Mouse (Mus musculus) layer of hippocampus, adult 11-12 months (tissue): Measurements from ENCODE around the gene Pinlyp.
"Not testable (repeated sequence)": the region's sequence is repeated elsewhere in the genome, so short reads cannot be mapped to it uniquely, and the experiment has no call there.

Experiments used
- DNase-seq: peaks from one replicate; pipeline ENCODE4 v3.0.0; 2022; ENCODE audit warnings: low spot score

Gene Pinlyp

GRCm38 (mm10) chr7:24524978-24525377 is 20.9 kb downstream of the Pinlyp start:
- DNase-seq, result no peak

- DNase-seq, result no peak
Observed at GRCm38 (mm10) chr7:24523723-24524122, 22.2 kb downstream of the Pinlyp start.

- no peak for DNase-seq
Observed at GRCm38 (mm10) chr7:24522805-24523204, 23.1 kb downstream of the Pinlyp start.

GRCm38 (mm10) chr7:24520054-24520453 is 25.9 kb downstream of the Pinlyp start:
- DNase-seq, result not testable (repeated sequence)

GRCm38 (mm10) chr7:24519130-24519529 is 26.8 kb downstream of the Pinlyp start:
- DNase-seq, result no peak

- DNase-seq, result peak; percentile 49
Observed at GRCm38 (mm10) chr7:24517654-24518053, 28.3 kb downstream of the Pinlyp start.

- no peak for DNase-seq
Observed at GRCm38 (mm10) chr7:24517077-24517476, 28.8 kb downstream of the Pinlyp start.

- peak; percentile 60 for DNase-seq
Observed at GRCm38 (mm10) chr7:24516319-24516718, 29.6 kb downstream of the Pinlyp start.

GRCm38 (mm10) chr7:24512355-24512754 is 33.6 kb downstream of the Pinlyp start, which contains the start of gene AC161166.1:
Gene AC161166.1 (minus strand): TSS chr7:24512455.
- no peak for DNase-seq

- no peak for DNase-seq
Observed at GRCm38 (mm10) chr7:24507726-24508114, 38.2 kb downstream of the Pinlyp start.

GRCm38 (mm10) chr7:24506838-24507725 is 38.8 kb downstream of the Pinlyp start, which contains the start of gene Zfp428:
Gene Zfp428 (plus strand): TSS chr7:24507006.
- peak; percentile 77 for DNase-seq

GRCm38 (mm10) chr7:24506476-24506837 is 39.5 kb downstream of the Pinlyp start:
- peak; percentile 63 for DNase-seq

GRCm38 (mm10) chr7:24506065-24506459 is 39.9 kb downstream of the Pinlyp start:
- no peak for DNase-seq

GRCm38 (mm10) chr7:24505447-24506064 is 40.4 kb downstream of the Pinlyp start:
- DNase-seq, result no peak

GRCm38 (mm10) chr7:24504868-24505267 is 41.0 kb downstream of the Pinlyp start:
- DNase-seq, result no peak

GRCm38 (mm10) chr7:24504004-24504403 is 41.9 kb downstream of the Pinlyp start:
- DNase-seq, result no peak

- no peak for DNase-seq
Observed at GRCm38 (mm10) chr7:24501492-24501891, 44.4 kb downstream of the Pinlyp start.

GRCm38 (mm10) chr7:24500929-24501328 is 45.0 kb downstream of the Pinlyp start:
- DNase-seq, result no peak

- DNase-seq, result no peak
Observed at GRCm38 (mm10) chr7:24499856-24500577, 45.9 kb downstream of the Pinlyp start.
